ENCODE assay signal across 8 mouse cellular contexts in genomic region chr1:86581692-86582450, GRCm38 (mm10). TPM values are rescaled to one million over a fixed set of nuclear protein-coding genes. Genes with fewer than 3 reads are reported as not detected.
A peak's percentile ranks its signal among the peaks of the same experiment; 100 is the strongest.
DNase-seq lines count a peak whose midpoint lies in the region; ATAC-seq and TF ChIP-seq lines count a peak whose summit lies in the region.

No protein-coding gene starts in this region.

- DNase-seq in kidney, adult 11 months = peak; percentile 16
- DNase-seq in kidney, adult 18-20 months = no peak
- peak; percentile 69 for DNase-seq in G1E (ENCODE audit: low spot score)
- DNase-seq in heart, postnatal 10 days = peak; percentile 26 to 38
- peak; percentile 14 for DNase-seq in yolk sac, embryonic 10.5 days (ENCODE audit: low spot score)

- no peak overlapping the region for H3K27ac ChIP-seq in cortical plate, adult 2 months (ENCODE audit: insufficient read depth, low read length)
- peak overlapping the region; percentile 75 for H3K27ac ChIP-seq in limb, embryonic 13.5 days
- H3K27ac ChIP-seq in midbrain, embryonic 12.5 days (replicated peaks) = peak overlapping the region; percentile 62; the same call in 1 of the 2 replicates

- peak overlapping the region; percentile 88 for H3K9ac ChIP-seq in limb, embryonic 13.5 days
- H3K9ac ChIP-seq in midbrain, embryonic 12.5 days (replicated peaks) = peak overlapping the region; percentile 91

- H3K9me3 ChIP-seq in G1E (replicated peaks) = no peaks in the 10 kb centered on the region
- no peaks in the 10 kb centered on the region for H3K9me3 ChIP-seq in limb, embryonic 13.5 days
- no peaks in the 10 kb centered on the region for H3K9me3 ChIP-seq in midbrain, embryonic 12.5 days

- H3K4me2 ChIP-seq in limb, embryonic 13.5 days (replicated peaks) = peak overlapping the region; percentile 76
- peak overlapping the region; percentile 87 for H3K4me2 ChIP-seq in midbrain, embryonic 12.5 days (replicated peaks)

- H3K36me3 ChIP-seq in G1E (replicated peaks) = peaks cover 32% of the 10 kb centered on the region
- H3K36me3 ChIP-seq in limb, embryonic 13.5 days = peaks cover 6% of the 10 kb centered on the region
- H3K36me3 ChIP-seq in midbrain, embryonic 12.5 days = 0 out of 2 replicates have a peak, but pooled peaks cover 4% of the 10 kb centered on the region

- WGBS in limb, embryonic 13.5 days = 1% methylated on average over 37 of the region's 38 CpGs
- WGBS in midbrain, embryonic 12.5 days = under 1% methylated on average over 33 of the region's 38 CpGs

- ATAC-seq in G1E (ENCODE audit: extremely low read depth, insufficient number of reproducible peaks, low FRiP score, poor library complexity, severe bottlenecking) = no peak
- ATAC-seq in limb, embryonic 13.5 days (ENCODE audit: low FRiP score, low read depth) = peak; percentile 67
- peak; percentile 79 for ATAC-seq in midbrain, embryonic 12.5 days (ENCODE audit: low FRiP score, low read depth)

- peaks cover 36% of the 10 kb centered on the region for H3K4me1 ChIP-seq in G1E (ENCODE audit: insufficient read depth, low read depth, low read length)
- H3K4me1 ChIP-seq in cortical plate, adult 2 months (ENCODE audit: control insufficient read depth, insufficient read depth, low read length) = no peaks in the 10 kb centered on the region; the same call in 1 of the 2 replicates
- peaks cover 19% of the 10 kb centered on the region for H3K4me1 ChIP-seq in limb, embryonic 13.5 days
- peaks cover 13% of the 10 kb centered on the region for H3K4me1 ChIP-seq in midbrain, embryonic 12.5 days

- H3K27me3 ChIP-seq in G1E (ENCODE audit: insufficient read depth, low read length) = no peaks in the 10 kb centered on the region
- H3K27me3 ChIP-seq in limb, embryonic 13.5 days = no peaks in the 10 kb centered on the region
- no peaks in the 10 kb centered on the region for H3K27me3 ChIP-seq in midbrain, embryonic 12.5 days

- peak overlapping the region; percentile 78 for H3K4me3 ChIP-seq in G1E (ENCODE audit: low read depth, low read length)
- peak overlapping the region; percentile 40 for H3K4me3 ChIP-seq in cortical plate, adult 2 months (ENCODE audit: insufficient read depth, low read length)
- H3K4me3 ChIP-seq in limb, embryonic 13.5 days = peak overlapping the region; percentile 86
- H3K4me3 ChIP-seq in midbrain, embryonic 12.5 days = peak overlapping the region; percentile 86

- TF ChIP-seq CTCF in G1E (IDR thresholded peaks at IDR 0.05; ENCODE audit: low read depth, low read length) = no peak
- no peak for TF ChIP-seq CTCF in cortical plate, adult 2 months (IDR thresholded peaks at IDR 0.05; ENCODE audit: extremely low read depth, insufficient read depth, low read length)

- TF ChIP-seq POLR2A in cortical plate, adult 2 months (IDR thresholded peaks at IDR 0.05; ENCODE audit: extremely low read depth, insufficient read depth, low read length) = no peak

- intact Hi-C loops in heart, postnatal 10 days (cut with DNase I) = no loop called here

RNA-seq across cellular contexts. Expression of gene Pde6d, which starts 0.6 kb away (rescaled TPM):
- total RNA-seq in G1E (2014; fragmentation: Nextera tagmentation) (82.7 and 83.8 TPM in 2 replicates), G1E (2017) (21.8 and 23.4 TPM in 2 replicates)
- polyA plus RNA-seq in G1E (2012) = 56.7 and 72.3 TPM in 2 replicates
- 72.4 and 74.9 TPM in 2 replicates for polyA plus RNA-seq in cortical plate, adult 2 months (2012; rRNA removed)
- total RNA-seq in heart, postnatal 10 days (2021) = 10 to 100 TPM; 37.9 to 40.9 TPM
- polyA plus RNA-seq in limb, embryonic 13.5 days (2015; fragmentation: Nextera tagmentation; extraction: Ambion mirVana) = 74.2 and 75.8 TPM in 2 replicates
- polyA plus RNA-seq in midbrain, embryonic 12.5 days (2016; fragmentation: Nextera tagmentation; extraction: Ambion mirVana) = 96.6 and 104 TPM in 2 replicates

RNA-seq across cellular contexts. Expression of gene Cops7b, which starts 0.8 kb away (rescaled TPM):
- 16.9 and 33.6 TPM in 2 replicates for total RNA-seq in G1E (2014; fragmentation: Nextera tagmentation)
- total RNA-seq in G1E (2017) = 29.1 and 29.3 TPM in 2 replicates
- polyA plus RNA-seq in G1E (2012) = 43.8 and 47.6 TPM in 2 replicates
- polyA plus RNA-seq in cortical plate, adult 2 months (2012; rRNA removed) = 36.5 and 38.7 TPM in 2 replicates
- total RNA-seq in heart, postnatal 10 days (2021) = 10 to 100 TPM; 11.0 to 12.6 TPM
- 52.9 and 53.3 TPM in 2 replicates for polyA plus RNA-seq in limb, embryonic 13.5 days (2015; fragmentation: Nextera tagmentation; extraction: Ambion mirVana)
- 62.4 and 62.6 TPM in 2 replicates for polyA plus RNA-seq in midbrain, embryonic 12.5 days (2016; fragmentation: Nextera tagmentation; extraction: Ambion mirVana)

RNA-seq across cellular contexts. Expression of gene Ptma, which starts 55.3 kb away (rescaled TPM):
- total RNA-seq in G1E (2014; fragmentation: Nextera tagmentation) = 2,671 and 3,097 TPM in 2 replicates
- total RNA-seq in G1E (2017) = 4,796 and 5,087 TPM in 2 replicates
- 14,052 and 14,774 TPM in 2 replicates for polyA plus RNA-seq in G1E (2012)
- polyA plus RNA-seq in cortical plate, adult 2 months (2012; rRNA removed) = 548 and 595 TPM in 2 replicates
- total RNA-seq in heart, postnatal 10 days (2021) = 100 to 1,000 TPM; 535 to 599 TPM
- polyA plus RNA-seq in limb, embryonic 13.5 days (2015; fragmentation: Nextera tagmentation; extraction: Ambion mirVana) = 2,828 and 3,051 TPM in 2 replicates
- 2,626 and 2,824 TPM in 2 replicates for polyA plus RNA-seq in midbrain, embryonic 12.5 days (2016; fragmentation: Nextera tagmentation; extraction: Ambion mirVana)
